Mouse (Mus musculus) hindbrain, embryonic 16.5 days (tissue): Measurements from ENCODE around the gene Cyp1a2. TPM values are rescaled to one million over a fixed set of nuclear protein-coding genes. Genes with fewer than 3 reads are reported as not detected.

ENCODE experiments used
- ATAC-seq: fragments of 200-750 bp; cut with Nextera tagmentation; 2 replicates; pipeline ENCODE4 v1.8.0; 2017; ENCODE audit warnings: moderate TSS enrichment, moderate library complexity
- H3K27ac ChIP-seq: fragments of 300-500 bp; sonication (generic); 2 replicates; pipeline ENCODE4 v1.5.1; 2014; ENCODE audit warnings: low read depth, mild to moderate bottlenecking, control low read depth, low read length, moderate library complexity
- H3K27me3 ChIP-seq: fragments of 300-500 bp; sonication (generic); replicated peaks from 2 replicates; pipeline ENCODE4 v1.6.1; 2014; ENCODE audit warnings: low read length; ENCODE audit not compliant: control insufficient read depth, insufficient read depth
- H3K36me3 ChIP-seq: fragments of 300-500 bp; sonication (generic); 2 replicates; pipeline ENCODE4 v1.6.1; 2014; ENCODE audit warnings: mild to moderate bottlenecking, low read length, moderate library complexity, mixed read lengths; ENCODE audit not compliant: control insufficient read depth, insufficient read depth
- H3K4me1 ChIP-seq: fragments of 300-500 bp; sonication (generic); 2 replicates; pipeline ENCODE4 v1.6.1; 2014; ENCODE audit warnings: low read depth, low read length; ENCODE audit not compliant: control insufficient read depth, insufficient read depth
- H3K4me2 ChIP-seq: fragments of 300-500 bp; sonication (generic); 2 replicates; pipeline ENCODE4 v1.6.1; 2014; ENCODE audit warnings: mild to moderate bottlenecking, low read length, control low read depth, moderate library complexity
- H3K4me3 ChIP-seq: fragments of 300-500 bp; sonication (generic); 2 replicates; pipeline ENCODE4 v1.5.1; 2014; ENCODE audit warnings: mild to moderate bottlenecking, low read length, control low read depth, moderate library complexity
- H3K9ac ChIP-seq: fragments of 300-500 bp; sonication (generic); 2 replicates; pipeline ENCODE4 v1.6.1; 2014; ENCODE audit warnings: low read depth, mild to moderate bottlenecking, control low read depth, low read length, moderate library complexity
- H3K9me3 ChIP-seq: fragments of 300-500 bp; sonication (generic); 2 replicates; pipeline ENCODE4 v1.6.1; 2014; ENCODE audit warnings: mild to moderate bottlenecking, low read length, moderate library complexity; ENCODE audit not compliant: control insufficient read depth
- WGBS: fragments of 180-500 bp; shearing (Covaris S2); extraction: QIAGEN DNeasy Blood & Tissue Kit; methylation state at CpG from one replicate; pipeline ENCODE4 v1.1.7; 2014; 5-methylcytosine and 5-hydroxymethylcytosine counted together
- polyA plus RNA-seq: library from polyadenylated mRNA; unstranded; fragments of >200 nt; fragmentation: Nextera tagmentation; extraction: Ambion mirVana; gene quantifications from 2 replicates; pipeline ENCODE4 v1.2.1, GENCODE M21; 2015

Gene Cyp1a2
- polyA plus RNA-seq, 1 experiment from 2014 or later: not detected

DNA sequence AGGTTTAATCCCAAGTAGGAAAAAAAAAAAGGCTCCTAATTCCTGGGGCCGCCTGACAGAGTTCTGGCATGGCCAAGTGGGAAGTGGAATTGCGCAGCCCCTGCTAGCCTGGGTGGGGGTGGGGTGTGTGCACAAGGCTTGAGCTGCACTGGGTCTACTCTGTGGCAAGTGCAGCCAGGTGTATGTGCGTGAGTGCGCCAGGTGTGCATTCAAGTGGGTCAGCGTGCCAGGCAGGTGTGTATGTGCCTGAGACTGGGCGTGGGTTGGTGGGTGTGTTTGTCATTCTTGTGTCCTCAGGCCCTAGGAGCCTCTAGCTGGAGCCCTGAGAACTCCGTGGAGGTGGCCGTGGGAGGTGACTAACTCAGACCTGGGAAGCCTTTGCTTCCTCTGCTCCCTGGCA is 17.0 kb downstream of the Cyp1a2 start:
- H3K27me3 ChIP-seq: no peaks in the 10 kb centered on the region
- H3K9ac ChIP-seq: no peak overlapping the region
- 85% methylated on average over 8 of the region's 8 CpGs for WGBS
- no peaks in the 10 kb centered on the region; the same call in 1 of the 2 replicates for H3K9me3 ChIP-seq
- no peak for ATAC-seq
- no peak overlapping the region for H3K4me3 ChIP-seq
- H3K36me3 ChIP-seq: no peaks in the 10 kb centered on the region
- H3K27ac ChIP-seq: no peak overlapping the region
- H3K4me2 ChIP-seq: no peak overlapping the region
- no peaks in the 10 kb centered on the region for H3K4me1 ChIP-seq

DNA sequence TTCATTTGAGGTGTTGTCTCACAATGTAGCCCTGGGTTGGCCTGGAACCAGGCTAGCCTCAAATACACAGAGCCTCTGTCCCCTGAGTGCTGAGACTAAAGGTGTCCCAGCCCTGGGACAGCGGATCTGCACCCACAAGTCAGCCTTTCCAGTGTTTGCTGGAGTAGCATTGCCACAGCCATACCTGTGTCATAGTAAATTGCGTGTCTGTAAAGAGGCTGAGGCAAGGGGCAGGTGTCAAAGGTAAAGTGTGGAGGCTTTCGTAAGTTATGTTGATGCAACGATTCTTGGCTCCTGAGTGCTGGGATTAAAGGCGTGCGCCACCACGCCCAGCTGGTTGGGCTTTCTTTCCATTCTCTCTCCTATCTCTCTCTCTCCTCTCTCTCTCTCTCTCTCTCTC is 18.9 kb downstream of the Cyp1a2 start:
- no peak overlapping the region for H3K9ac ChIP-seq

DNA sequence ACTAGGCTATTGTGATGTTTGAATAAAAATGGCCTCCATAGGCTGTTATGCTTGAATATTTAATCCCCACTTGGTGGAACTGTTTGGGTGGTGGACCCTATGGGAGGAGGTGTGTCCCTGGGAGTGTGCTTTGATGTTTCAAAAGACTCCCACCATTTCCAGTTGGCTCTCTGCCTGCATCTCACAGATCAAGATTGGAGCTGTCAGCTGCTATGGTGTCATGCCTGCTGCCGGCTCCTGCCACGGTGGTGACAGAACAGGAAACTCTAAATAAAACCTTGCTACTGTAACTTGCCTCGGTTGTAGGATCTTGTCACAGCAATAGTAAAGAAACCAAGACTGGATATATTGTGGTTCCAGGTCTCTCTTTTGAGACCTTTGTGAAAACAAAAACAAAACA is 22.0 kb downstream of the Cyp1a2 start:
- WGBS: 56% methylated on average over 3 of the region's 3 CpGs
- Histone ChIP-seq H3K4me2 (no peak overlapping the region), H3K9ac (no peak overlapping the region), H3K36me3 (no peaks in the 10 kb centered on the region), H3K9me3 (no peaks in the 10 kb centered on the region), H3K27me3 (no peaks in the 10 kb centered on the region), H3K4me1 (no peaks in the 10 kb centered on the region), H3K4me3 (no peak overlapping the region), H3K27ac (no peak overlapping the region)
- ATAC-seq: no peak

More for the DNA sequence above, 18.9 kb downstream of the Cyp1a2 start:
- ATAC-seq: no peak
- H3K4me1 ChIP-seq: no peaks in the 10 kb centered on the region
- H3K36me3 ChIP-seq: no peaks in the 10 kb centered on the region
- H3K4me3 ChIP-seq: no peak overlapping the region
- H3K4me2 ChIP-seq: no peak overlapping the region
- WGBS: 71% methylated on average over 7 of the region's 7 CpGs
- H3K27me3 ChIP-seq: no peaks in the 10 kb centered on the region
- no peaks in the 10 kb centered on the region for H3K9me3 ChIP-seq
- no peak overlapping the region for H3K27ac ChIP-seq

DNA sequence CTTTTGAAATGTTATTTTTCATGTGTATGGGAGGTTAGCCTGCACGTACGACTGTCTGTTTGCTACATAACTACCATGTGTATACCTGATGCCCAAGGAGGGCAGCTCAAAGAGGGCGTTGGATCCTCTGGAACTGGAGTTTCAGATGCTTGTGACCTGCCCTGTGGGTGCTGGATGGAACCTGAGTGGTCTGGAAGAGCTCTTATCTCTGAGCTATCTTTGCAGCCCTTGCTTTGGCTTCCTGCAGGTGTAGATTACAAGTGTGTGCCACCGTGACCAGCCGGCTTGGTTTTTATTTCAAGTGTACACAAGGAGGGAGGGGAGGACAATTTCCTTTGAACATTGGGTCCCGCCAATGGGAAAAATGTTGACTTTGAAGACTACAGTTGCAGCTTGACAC is 23.0 kb downstream of the Cyp1a2 start:
- Histone ChIP-seq H3K4me1 (peaks cover 4% of the 10 kb centered on the region; the same call in 1 of the 2 replicates), H3K4me2 (no peak overlapping the region), H3K9me3 (no peaks in the 10 kb centered on the region), H3K9ac (no peak overlapping the region), H3K27me3 (no peaks in the 10 kb centered on the region), H3K36me3 (no peaks in the 10 kb centered on the region), H3K27ac (no peak overlapping the region), H3K4me3 (no peak overlapping the region)
- no peak for ATAC-seq
- 79% methylated on average over 6 of the region's 6 CpGs for WGBS

DNA sequence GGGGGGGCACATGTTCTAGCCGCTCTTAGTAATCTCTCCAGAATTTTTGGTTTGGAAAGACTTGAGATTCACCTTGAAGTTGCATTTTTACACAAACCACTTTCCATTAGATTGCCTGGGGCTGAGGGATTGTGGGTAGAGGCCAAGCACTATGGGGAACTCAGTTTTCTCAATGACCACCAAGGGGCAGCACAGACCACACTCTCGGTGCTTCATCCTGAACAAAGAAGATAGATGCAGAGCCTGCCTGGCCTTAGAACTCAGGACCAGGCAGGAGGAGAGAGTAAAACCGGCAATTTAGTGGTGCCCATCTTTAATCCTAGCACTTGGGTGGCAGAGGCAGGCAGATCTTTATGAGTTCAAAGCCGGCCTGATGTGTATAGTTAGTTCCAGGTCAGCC is 23.7 kb downstream of the Cyp1a2 start:
- H3K9ac ChIP-seq: no peak overlapping the region
- no peaks in the 10 kb centered on the region for H3K9me3 ChIP-seq
- peak; percentile 68; the same call in 1 of the 2 replicates for ATAC-seq
- H3K4me2 ChIP-seq: no peak overlapping the region
- H3K4me3 ChIP-seq: no peak overlapping the region
- no peak overlapping the region for H3K27ac ChIP-seq
- no peaks in the 10 kb centered on the region for H3K27me3 ChIP-seq
- H3K4me1 ChIP-seq: peaks cover 4% of the 10 kb centered on the region; the same call in 1 of the 2 replicates
- no peaks in the 10 kb centered on the region for H3K36me3 ChIP-seq
- WGBS: 24% methylated on average over 4 of the region's 4 CpGs

DNA sequence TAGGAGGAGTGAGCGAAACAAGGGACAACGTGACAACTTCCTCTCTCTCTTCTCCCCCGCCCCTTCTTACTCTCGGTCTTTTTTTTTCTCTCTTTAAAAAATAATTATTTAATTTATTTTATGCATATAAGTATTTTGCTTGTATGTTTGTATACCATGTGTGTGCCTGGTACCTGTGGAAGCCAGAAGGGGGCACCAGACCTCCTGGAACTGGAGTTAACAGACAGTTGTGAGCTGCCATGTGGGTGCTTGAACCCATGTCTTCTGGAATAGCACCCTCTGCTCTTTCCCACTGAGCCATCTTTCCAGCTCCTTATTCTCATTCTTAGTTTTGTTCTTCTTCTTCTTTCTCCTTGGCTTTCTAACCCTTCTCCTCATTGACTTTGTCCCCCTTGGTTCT is 24.5 kb downstream of the Cyp1a2 start:
- H3K4me1 ChIP-seq: peaks cover 4% of the 10 kb centered on the region; the same call in 1 of the 2 replicates
- no peaks in the 10 kb centered on the region for H3K27me3 ChIP-seq
- no peak overlapping the region for H3K27ac ChIP-seq
- no peak overlapping the region for H3K9ac ChIP-seq
- ATAC-seq: no peak
- 85% methylated on average over 4 of the region's 4 CpGs for WGBS
- no peaks in the 10 kb centered on the region for H3K36me3 ChIP-seq
- no peaks in the 10 kb centered on the region for H3K9me3 ChIP-seq
- no peak overlapping the region for H3K4me3 ChIP-seq
- no peak overlapping the region for H3K4me2 ChIP-seq

DNA sequence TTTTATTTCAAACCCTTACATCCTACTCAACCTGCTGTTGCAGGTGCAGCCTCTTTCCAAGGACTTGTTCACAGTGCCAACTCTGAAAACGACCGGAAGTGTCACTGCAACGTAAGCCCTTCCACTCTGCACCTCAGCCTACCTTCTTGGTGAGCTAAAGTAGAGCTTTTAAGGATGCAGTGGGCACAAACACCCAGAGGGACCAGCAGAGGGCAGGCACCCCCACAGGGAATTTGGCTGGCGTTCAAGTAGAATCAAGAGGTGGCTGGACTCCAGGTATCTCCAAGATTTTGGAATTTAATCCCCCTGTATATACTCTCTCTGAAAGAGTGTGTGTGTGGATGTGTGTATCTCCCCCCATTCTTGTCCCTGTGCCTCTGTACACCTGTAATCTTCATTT is 25.7 kb downstream of the Cyp1a2 start:
- Histone ChIP-seq H3K36me3 (no peaks in the 10 kb centered on the region), H3K4me3 (no peak overlapping the region), H3K4me2 (no peak overlapping the region), H3K4me1 (peaks cover 4% of the 10 kb centered on the region; the same call in 1 of the 2 replicates), H3K27ac (no peak overlapping the region), H3K9me3 (no peaks in the 10 kb centered on the region), H3K9ac (no peak overlapping the region), H3K27me3 (no peaks in the 10 kb centered on the region)
- WGBS: 63% methylated on average over 4 of the region's 4 CpGs
- ATAC-seq: no peak

DNA sequence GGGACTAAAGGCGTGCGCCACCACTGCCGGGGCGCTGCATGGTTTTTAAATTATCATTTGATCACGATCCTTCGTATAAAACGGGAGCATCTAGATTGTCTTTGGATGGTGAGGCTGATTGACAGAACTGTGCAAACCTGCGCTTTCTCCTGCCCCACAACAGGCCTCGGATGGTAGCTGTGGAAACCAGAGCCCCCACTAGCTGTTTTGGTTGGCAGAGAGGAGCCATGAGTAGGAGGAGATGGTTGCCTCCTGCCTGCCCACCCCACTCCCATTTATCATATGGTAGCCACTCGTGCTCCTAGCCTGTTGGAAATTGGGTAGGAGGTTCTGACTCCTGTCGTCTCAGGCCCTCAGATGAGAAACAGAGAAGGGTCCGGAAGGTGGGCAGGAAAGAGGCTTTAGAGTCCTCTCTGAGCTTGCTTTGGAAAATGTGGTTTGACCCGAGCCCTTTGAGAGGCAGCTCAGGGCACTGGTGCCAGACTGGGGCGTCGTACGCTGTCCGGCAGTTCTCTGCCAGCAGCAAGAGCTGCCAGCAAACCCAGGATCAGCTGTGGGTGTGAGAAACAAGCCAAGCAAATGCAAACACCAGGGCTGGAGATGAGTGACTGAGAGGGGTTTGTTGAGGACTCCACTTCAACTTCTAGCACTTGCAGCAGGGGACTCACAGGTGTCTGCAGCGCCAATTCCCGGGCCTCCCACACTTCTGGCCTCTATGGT is 26.7 kb downstream of the Cyp1a2 start:
- 81% methylated on average over 19 of the region's 19 CpGs for WGBS

DNA sequence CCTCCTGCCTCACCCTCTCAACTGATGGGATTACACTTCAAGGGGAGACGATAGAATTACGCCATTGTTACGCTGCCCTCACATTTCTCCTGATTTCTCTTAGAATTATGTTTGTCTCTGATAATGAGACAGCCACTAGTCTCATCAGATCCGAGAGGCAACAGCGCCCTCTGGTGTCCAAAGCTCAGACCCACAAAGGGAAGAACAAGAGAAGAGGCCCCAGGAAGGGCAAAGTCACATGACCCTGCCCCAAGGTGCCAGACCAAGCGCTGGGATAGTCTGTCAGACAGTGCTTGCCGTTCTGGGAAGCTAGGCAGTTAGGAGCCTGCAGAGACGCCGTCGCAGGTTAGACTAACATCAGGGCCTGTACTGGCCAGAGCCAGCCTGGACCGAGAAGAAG is 27.8 kb downstream of the Cyp1a2 start:
- 2% methylated on average over 11 of the region's 11 CpGs for WGBS
- H3K9me3 ChIP-seq: no peaks in the 10 kb centered on the region
- peaks cover 7% of the 10 kb centered on the region for H3K4me1 ChIP-seq
- no peak overlapping the region for H3K27ac ChIP-seq
- peak; percentile 83 for ATAC-seq
- H3K27me3 ChIP-seq: no peaks in the 10 kb centered on the region
- H3K4me3 ChIP-seq: peak overlapping the region; percentile 0; the same call in 1 of the 2 replicates
- H3K4me2 ChIP-seq: peak overlapping the region; percentile 53
- H3K36me3 ChIP-seq: no peaks in the 10 kb centered on the region
- peak overlapping the region; percentile 55 for H3K9ac ChIP-seq

More for the DNA sequence above, 26.7 kb downstream of the Cyp1a2 start:
- H3K4me1 ChIP-seq: peaks cover 4% of the 10 kb centered on the region; the same call in 1 of the 2 replicates
- H3K4me3 ChIP-seq: no peak overlapping the region
- ATAC-seq: no peak
- no peaks in the 10 kb centered on the region for H3K9me3 ChIP-seq
- H3K9ac ChIP-seq: no peak overlapping the region
- H3K27ac ChIP-seq: no peak overlapping the region
- no peaks in the 10 kb centered on the region for H3K27me3 ChIP-seq
- no peaks in the 10 kb centered on the region for H3K36me3 ChIP-seq
- no peak overlapping the region for H3K4me2 ChIP-seq
